Mouse (Mus musculus) hindlimb bud, embryonic 11.5 days (tissue): ENCODE measurements around the gene Adgrd1.

ENCODE experiments used
- DNase-seq: peaks from one replicate; pipeline ENCODE4 v3.0.0-alpha.2; 2012; ENCODE audit warnings: low read depth, low spot score; ENCODE audit errors: extremely low spot score

The Adgrd1 gene

GRCm38 (mm10) chr5:129096511-129096910, at the start of gene Adgrd1:
TSS of gene Adgrd1 (plus strand) at chr5:129096750.
- DNase-seq: no peak

GRCm38 (mm10) chr5:129049372-129049771, 47.2 kb upstream of the Adgrd1 start:
- DNase-seq: no peak

GRCm38 (mm10) chr5:129051910-129052309, 44.6 kb upstream of the Adgrd1 start:
- no peak for DNase-seq

- no peak for DNase-seq
Measured at GRCm38 (mm10) chr5:129052636-129053355, 43.8 kb upstream of the Adgrd1 start.

- DNase-seq: no peak
Measured at GRCm38 (mm10) chr5:129054675-129055284, 41.8 kb upstream of the Adgrd1 start.

- DNase-seq: no peak
Measured at GRCm38 (mm10) chr5:129059116-129059515, 37.4 kb upstream of the Adgrd1 start.

- peak; percentile 20 for DNase-seq
Measured at GRCm38 (mm10) chr5:129061579-129061978, 35.0 kb upstream of the Adgrd1 start.

GRCm38 (mm10) chr5:129063037-129063791, 33.3 kb upstream of the Adgrd1 start:
- DNase-seq: peak; percentile 50

GRCm38 (mm10) chr5:129063792-129064087, 32.8 kb upstream of the Adgrd1 start:
- DNase-seq: no peak

GRCm38 (mm10) chr5:129064186-129064585, 32.4 kb upstream of the Adgrd1 start:
- no peak for DNase-seq

- DNase-seq: no peak
Measured at GRCm38 (mm10) chr5:129065301-129065700, 31.2 kb upstream of the Adgrd1 start.

GRCm38 (mm10) chr5:129065946-129066345, 30.6 kb upstream of the Adgrd1 start:
- DNase-seq: no peak

- DNase-seq: no peak
Measured at GRCm38 (mm10) chr5:129066541-129067230, 29.9 kb upstream of the Adgrd1 start.

- DNase-seq: no peak
Measured at GRCm38 (mm10) chr5:129067231-129067834, 29.2 kb upstream of the Adgrd1 start.

- no peak for DNase-seq
Measured at GRCm38 (mm10) chr5:129071761-129072280, 24.7 kb upstream of the Adgrd1 start.

GRCm38 (mm10) chr5:129073404-129073803, 23.1 kb upstream of the Adgrd1 start:
- no peak for DNase-seq

- no peak for DNase-seq
Measured at GRCm38 (mm10) chr5:129076098-129076497, 20.5 kb upstream of the Adgrd1 start.

- DNase-seq: no peak
Measured at GRCm38 (mm10) chr5:129077240-129077639, 19.3 kb upstream of the Adgrd1 start.

GRCm38 (mm10) chr5:129081521-129081920, 15.0 kb upstream of the Adgrd1 start:
- no peak for DNase-seq

- DNase-seq: no peak
Measured at GRCm38 (mm10) chr5:129085153-129085552, 11.4 kb upstream of the Adgrd1 start.
